Mouse (Mus musculus): ENCODE results near the gene Aldh3b2. TPM values are rescaled to one million over a fixed set of nuclear protein-coding genes. Genes with fewer than 3 reads are reported as not detected.
A peak's percentile ranks its signal among the peaks of the same experiment; 100 is the strongest.

Gene Aldh3b2
- polyA plus RNA-seq, 1 experiment from 2014 or later, result 0.44 TPM

DNA sequence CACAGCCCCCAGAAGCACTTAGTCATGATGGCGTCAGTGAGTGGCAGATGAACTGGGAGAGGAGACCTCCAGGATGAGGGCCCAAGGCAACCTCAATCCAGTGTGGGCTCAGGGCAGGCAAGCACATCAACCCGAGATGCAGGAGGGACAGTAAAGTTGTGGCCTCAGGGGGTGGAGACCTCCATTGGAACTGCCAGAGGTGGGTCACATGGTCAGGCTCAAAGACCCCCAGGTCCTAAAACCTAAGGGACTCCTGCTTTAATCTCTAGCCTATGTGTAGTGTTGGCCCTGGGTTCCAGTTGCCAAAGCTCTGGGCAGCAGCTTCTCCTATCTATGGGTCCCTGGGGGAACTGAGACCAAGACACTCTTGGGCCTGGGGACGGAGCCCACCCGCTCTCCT lies 43.3 kb upstream of the Aldh3b2 start:
- Histone ChIP-seq H3K27ac (ENCODE audit: low read depth, low read length) (no peak overlapping the region), H3K4me2 (no peak overlapping the region), H3K27me3 (ENCODE audit: control insufficient read depth, insufficient read depth, low read length) (no peaks in the 10 kb centered on the region)

GRCm38 (mm10) chr19:3929211-3929941 lies 42.8 kb upstream of the Aldh3b2 start, which contains the start of gene Aldh3b1:
Gene Aldh3b1 (minus strand): TSS chr19:3929808.
- Histone ChIP-seq H3K9me3 (ENCODE audit: control insufficient read depth, low read length) (no peaks in the 10 kb centered on the region), H3K36me3 (ENCODE audit: control insufficient read depth, insufficient read depth, low read length) (no peaks in the 10 kb centered on the region), H3K27me3 (ENCODE audit: control insufficient read depth, insufficient read depth, low read length) (no peaks in the 10 kb centered on the region), H3K4me1 (ENCODE audit: control insufficient read depth, insufficient read depth, low read length) (no peaks in the 10 kb centered on the region), H3K9ac (ENCODE audit: low read length) (no peak within 1 kb of the TSS), H3K4me2 (no peak within 1 kb of the TSS), H3K27ac (ENCODE audit: low read depth, low read length) (no peak within 1 kb of the TSS), H3K4me3 (ENCODE audit: low read depth, low read length) (no peak within 1 kb of the TSS)
- DNase-seq (ENCODE audit: low spot score, missing footprints), result peak; percentile 73
- ATAC-seq (ENCODE audit: low FRiP score), result no peak
- 72% methylated on average over 12 of the region's 12 CpGs for WGBS

More for the DNA sequence above, 43.3 kb upstream of the Aldh3b2 start:
- WGBS, result 77% methylated on average over 4 of the region's 4 CpGs
- H3K4me3 ChIP-seq (ENCODE audit: low read depth, low read length), result no peak overlapping the region
- no peaks in the 10 kb centered on the region for H3K9me3 ChIP-seq (ENCODE audit: control insufficient read depth, low read length)
- no peak overlapping the region for H3K9ac ChIP-seq (ENCODE audit: low read length)
- peak; percentile 76 for DNase-seq (ENCODE audit: low spot score, missing footprints)
- H3K36me3 ChIP-seq (ENCODE audit: control insufficient read depth, insufficient read depth, low read length), result no peaks in the 10 kb centered on the region
- no peaks in the 10 kb centered on the region for H3K4me1 ChIP-seq (ENCODE audit: control insufficient read depth, insufficient read depth, low read length)
- ATAC-seq (ENCODE audit: low FRiP score), result no peak

GRCm38 (mm10) chr19:3930262-3931057 lies 41.7 kb upstream of the Aldh3b2 start:
- Histone ChIP-seq H3K4me3 (ENCODE audit: low read depth, low read length) (no peak overlapping the region), H3K27ac (ENCODE audit: low read depth, low read length) (no peak overlapping the region)
- ATAC-seq (ENCODE audit: low FRiP score), result no peak

GRCm38 (mm10) chr19:3931716-3932115 lies 40.4 kb upstream of the Aldh3b2 start:
- DNase-seq (ENCODE audit: low spot score, missing footprints), result peak; percentile 45
- 91% methylated on average over 9 of the region's 9 CpGs for WGBS
- Histone ChIP-seq H3K27me3 (ENCODE audit: control insufficient read depth, insufficient read depth, low read length) (no peaks in the 10 kb centered on the region; the same call in 1 of the 2 replicates), H3K9me3 (ENCODE audit: control insufficient read depth, low read length) (no peaks in the 10 kb centered on the region), H3K9ac (ENCODE audit: low read length) (no peak overlapping the region), H3K4me1 (ENCODE audit: control insufficient read depth, insufficient read depth, low read length) (peaks cover 8% of the 10 kb centered on the region), H3K4me2 (no peak overlapping the region), H3K27ac (ENCODE audit: low read depth, low read length) (no peak overlapping the region), H3K4me3 (ENCODE audit: low read depth, low read length) (no peak overlapping the region), H3K36me3 (ENCODE audit: control insufficient read depth, insufficient read depth, low read length) (no peaks in the 10 kb centered on the region)
- no peak for ATAC-seq (ENCODE audit: low FRiP score)

More at GRCm38 (mm10) chr19:3930262-3931057, 41.7 kb upstream of the Aldh3b2 start:
- Histone ChIP-seq H3K4me2 (no peak overlapping the region), H3K36me3 (ENCODE audit: control insufficient read depth, insufficient read depth, low read length) (no peaks in the 10 kb centered on the region), H3K9ac (ENCODE audit: low read length) (no peak overlapping the region), H3K9me3 (ENCODE audit: control insufficient read depth, low read length) (no peaks in the 10 kb centered on the region), H3K4me1 (ENCODE audit: control insufficient read depth, insufficient read depth, low read length) (peaks cover 2% of the 10 kb centered on the region; the same call in 1 of the 2 replicates), H3K27me3 (ENCODE audit: control insufficient read depth, insufficient read depth, low read length) (no peaks in the 10 kb centered on the region)
- WGBS, result 78% methylated on average over 21 of the region's 21 CpGs
- DNase-seq (ENCODE audit: low spot score, missing footprints), result peak; percentile 23

- Histone ChIP-seq H3K9ac (ENCODE audit: low read length) (peak within 1 kb of the TSS; percentile 48), H3K9me3 (ENCODE audit: control insufficient read depth, low read length) (no peaks in the 10 kb centered on the region), H3K27me3 (ENCODE audit: control insufficient read depth, insufficient read depth, low read length) (no peaks in the 10 kb centered on the region; the same call in 1 of the 2 replicates), H3K4me1 (ENCODE audit: control insufficient read depth, insufficient read depth, low read length) (peaks cover 8% of the 10 kb centered on the region), H3K27ac (ENCODE audit: low read depth, low read length) (no peak within 1 kb of the TSS), H3K4me2 (peak within 1 kb of the TSS; percentile 67), H3K4me3 (ENCODE audit: low read depth, low read length) (peak within 1 kb of the TSS; percentile 35), H3K36me3 (ENCODE audit: control insufficient read depth, insufficient read depth, low read length) (no peaks in the 10 kb centered on the region)
- WGBS, result 6% methylated on average over 42 of the region's 42 CpGs
- DNase-seq (ENCODE audit: low spot score, missing footprints), result peak; percentile 88
- peak; percentile 81 for ATAC-seq (ENCODE audit: low FRiP score)
Observed at GRCm38 (mm10) chr19:3935032-3935895, 36.9 kb upstream of the Aldh3b2 start, which contains the start of gene Unc93b1. Gene Unc93b1 (plus strand): TSS chr19:3935186.

GRCm38 (mm10) chr19:3935896-3936850 lies 36.0 kb upstream of the Aldh3b2 start:
- H3K4me2 ChIP-seq, result peak overlapping the region; percentile 67
- H3K36me3 ChIP-seq (ENCODE audit: control insufficient read depth, insufficient read depth, low read length), result no peaks in the 10 kb centered on the region
- no peak overlapping the region for H3K27ac ChIP-seq (ENCODE audit: low read depth, low read length)
- H3K4me3 ChIP-seq (ENCODE audit: low read depth, low read length), result peak overlapping the region; percentile 35
- H3K27me3 ChIP-seq (ENCODE audit: control insufficient read depth, insufficient read depth, low read length), result no peaks in the 10 kb centered on the region; the same call in 1 of the 2 replicates
- no peaks in the 10 kb centered on the region for H3K9me3 ChIP-seq (ENCODE audit: control insufficient read depth, low read length)
- ATAC-seq (ENCODE audit: low FRiP score) (0 out of 2 replicates have a peak, but pooled peaks have one; percentile 27), DNase-seq (ENCODE audit: low spot score, missing footprints) (peak; percentile 95)
- peaks cover 8% of the 10 kb centered on the region for H3K4me1 ChIP-seq (ENCODE audit: control insufficient read depth, insufficient read depth, low read length)
- WGBS, result 10% methylated on average over 22 of the region's 22 CpGs
- peak overlapping the region; percentile 48 for H3K9ac ChIP-seq (ENCODE audit: low read length)

- Histone ChIP-seq H3K4me1 (ENCODE audit: control insufficient read depth, insufficient read depth, low read length) (0 out of 2 replicates have a peak, but pooled peaks cover 2% of the 10 kb centered on the region), H3K36me3 (ENCODE audit: control insufficient read depth, insufficient read depth, low read length) (no peaks in the 10 kb centered on the region), H3K4me3 (ENCODE audit: low read depth, low read length) (no peak overlapping the region), H3K27me3 (ENCODE audit: control insufficient read depth, insufficient read depth, low read length) (no peaks in the 10 kb centered on the region), H3K9ac (ENCODE audit: low read length) (no peak overlapping the region), H3K4me2 (no peak overlapping the region), H3K27ac (ENCODE audit: low read depth, low read length) (no peak overlapping the region), H3K9me3 (ENCODE audit: control insufficient read depth, low read length) (no peaks in the 10 kb centered on the region)
- ATAC-seq (ENCODE audit: low FRiP score) (no peak), DNase-seq (ENCODE audit: low spot score, missing footprints) (no peak)
- 82% methylated on average over 7 of the region's 7 CpGs for WGBS
Observed at GRCm38 (mm10) chr19:3942315-3942714, 29.8 kb upstream of the Aldh3b2 start.

All from midbrain, embryonic 11.5 days (tissue).